Mouse (Mus musculus) urinary bladder, postnatal 14 days (tissue): ENCODE results near the gene Drc3.

Experiments used
- DNase-seq: peaks from one replicate; pipeline ENCODE4 v3.0.0; 2021; ENCODE audit warnings: low spot score

Drc3 gene

GRCm38 (mm10) chr11:60338291-60338690, 14.8 kb upstream of the Drc3 start:
- peak; percentile 37 for DNase-seq

GRCm38 (mm10) chr11:60339361-60339760, 13.8 kb upstream of the Drc3 start:
- no peak for DNase-seq

- no peak for DNase-seq
Measured at GRCm38 (mm10) chr11:60345868-60346267, 7.3 kb upstream of the Drc3 start.

- DNase-seq: peak; percentile 43
Measured at GRCm38 (mm10) chr11:60346537-60346936, 6.6 kb upstream of the Drc3 start.

- DNase-seq: no peak
Measured at GRCm38 (mm10) chr11:60351388-60351787, 1.7 kb upstream of the Drc3 start.

GRCm38 (mm10) chr11:60351925-60352371, 1.2 kb upstream of the Drc3 start:
- DNase-seq: no peak

- DNase-seq: no peak
Measured at GRCm38 (mm10) chr11:60355952-60356351, 2.8 kb downstream of the Drc3 start.

- no peak for DNase-seq
Measured at GRCm38 (mm10) chr11:60357116-60357515, 4.0 kb downstream of the Drc3 start.

- DNase-seq: no peak
Measured at GRCm38 (mm10) chr11:60358548-60358947, 5.4 kb downstream of the Drc3 start.

GRCm38 (mm10) chr11:60359138-60359537, 6.0 kb downstream of the Drc3 start:
- DNase-seq: no peak

GRCm38 (mm10) chr11:60359936-60360335, 6.8 kb downstream of the Drc3 start:
- no peak for DNase-seq

GRCm38 (mm10) chr11:60360631-60361201, 7.6 kb downstream of the Drc3 start:
- no peak for DNase-seq

- peak; percentile 12 for DNase-seq
Measured at GRCm38 (mm10) chr11:60366239-60367019, 13.3 kb downstream of the Drc3 start.

- DNase-seq: no peak
Measured at GRCm38 (mm10) chr11:60367256-60367655, 14.1 kb downstream of the Drc3 start.

GRCm38 (mm10) chr11:60368909-60369308, 15.8 kb downstream of the Drc3 start:
- DNase-seq: no peak

GRCm38 (mm10) chr11:60369448-60369847, 16.3 kb downstream of the Drc3 start:
- no peak for DNase-seq

- DNase-seq: no peak
Measured at GRCm38 (mm10) chr11:60370431-60370830, 17.3 kb downstream of the Drc3 start.

- DNase-seq: no peak
Measured at GRCm38 (mm10) chr11:60374481-60374880, 21.4 kb downstream of the Drc3 start.

GRCm38 (mm10) chr11:60383518-60383917, 30.4 kb downstream of the Drc3 start:
- DNase-seq: no peak

GRCm38 (mm10) chr11:60384762-60385421, 31.8 kb downstream of the Drc3 start:
- DNase-seq: no peak

GRCm38 (mm10) chr11:60385946-60386345, 32.8 kb downstream of the Drc3 start:
- DNase-seq: no peak

GRCm38 (mm10) chr11:60387944-60388343, 34.8 kb downstream of the Drc3 start:
- no peak for DNase-seq

- DNase-seq: no peak
Measured at GRCm38 (mm10) chr11:60391346-60391745, 38.2 kb downstream of the Drc3 start.
